Mouse (Mus musculus) myocyte (in vitro differentiated cells): ENCODE measurements at regions not wholly inside any gene's neighbourhood (a gene's known extent, or its start where the extent isn't known, plus 50 kb on each side); places are given as distances from the start of the nearest gene placed in this dataset.

ENCODE experiments used
- H3K27me3 ChIP-seq: one replicate; pipeline ENCODE4 v1.6.1; 2011; ENCODE audit not compliant: control insufficient read depth, insufficient read depth, insufficient read length
- H3K36me3 ChIP-seq: one replicate; pipeline ENCODE4 v1.6.1; 2011; ENCODE audit not compliant: control insufficient read depth, insufficient read depth
- H3K4me2 ChIP-seq: one replicate; pipeline ENCODE4 v1.6.1; 2011; ENCODE audit warnings: low read depth, control low read depth
- H3K4me3 ChIP-seq: one replicate; pipeline ENCODE4 v1.5.1; 2011; ENCODE audit warnings: mild to moderate bottlenecking, control low read depth, moderate library complexity
- H3K79me2 ChIP-seq: one replicate; pipeline ENCODE4 v1.6.1; 2011; ENCODE audit not compliant: control insufficient read depth, insufficient read depth
- H3ac ChIP-seq: one replicate; pipeline ENCODE4 v1.6.1; 2011; ENCODE audit not compliant: control insufficient read depth, insufficient read length
- CEBPB ChIP-seq: IDR thresholded peaks from 2 replicates; pipeline ENCODE4 v1.6.1; 2011; ENCODE audit warnings: mild to moderate bottlenecking, moderate library complexity; ENCODE audit not compliant: poor library complexity, insufficient read depth, severe bottlenecking
- E2F4 ChIP-seq: IDR thresholded peaks from one replicate; pipeline ENCODE4 v1.6.1; 2011; ENCODE audit warnings: mild to moderate bottlenecking, control low read depth, moderate library complexity; ENCODE audit not compliant: insufficient read depth
- MAX ChIP-seq: IDR thresholded peaks from one replicate; pipeline ENCODE4 v1.6.1; 2011; ENCODE audit warnings: low read depth, mild to moderate bottlenecking, control low read depth
- MYOD1 ChIP-seq, 3 experiments: IDR thresholded peaks; one replicate each; pipeline ENCODE4 v1.6.1; 2011; ENCODE audit warnings: control low read depth in 2 of 3, low read depth in 2 of 3, mild to moderate bottlenecking in 2 of 3, moderate library complexity in 1 of 3; ENCODE audit not compliant: insufficient read length in 2 of 3, control insufficient read depth in 1 of 3
- MYOG ChIP-seq, 3 experiments: IDR thresholded peaks; one replicate each; pipeline ENCODE4 v1.6.1; 2011; ENCODE audit warnings: control low read depth in 2 of 3, low read depth in 2 of 3, mild to moderate bottlenecking in 2 of 3; ENCODE audit not compliant: insufficient read length in 2 of 3, control insufficient read depth in 1 of 3, insufficient read depth in 1 of 3
- POLR2A ChIP-seq: IDR thresholded peaks from one replicate; pipeline ENCODE4 v1.6.1; 2011; ENCODE audit warnings: low read depth, mild to moderate bottlenecking, control low read depth, moderate library complexity; ENCODE audit not compliant: insufficient read length
- POLR2AphosphoS2 ChIP-seq: IDR thresholded peaks from one replicate; pipeline ENCODE4 v1.6.1; 2011; ENCODE audit warnings: low read depth, control low read depth; ENCODE audit not compliant: insufficient read length
- REST ChIP-seq: IDR thresholded peaks from one replicate; pipeline ENCODE4 v1.6.1; 2011; ENCODE audit warnings: mild to moderate bottlenecking, control low read depth, moderate library complexity; ENCODE audit not compliant: insufficient read depth, insufficient read length
- SRF ChIP-seq: IDR thresholded peaks from one replicate; pipeline ENCODE4 v1.6.1; 2011; ENCODE audit warnings: low read depth; ENCODE audit not compliant: control insufficient read depth, insufficient read length
- TCF12 ChIP-seq: IDR thresholded peaks from one replicate; pipeline ENCODE4 v1.6.1; 2011; ENCODE audit warnings: mild to moderate bottlenecking, control low read depth; ENCODE audit not compliant: poor library complexity, insufficient read depth, severe bottlenecking
- TCF3 ChIP-seq: IDR thresholded peaks from one replicate; pipeline ENCODE4 v1.6.1; 2011; ENCODE audit warnings: low read depth, control low read depth; ENCODE audit not compliant: insufficient read length
- USF1 ChIP-seq: IDR thresholded peaks from one replicate; pipeline ENCODE4 v1.6.1; 2011; ENCODE audit warnings: low read depth, mild to moderate bottlenecking, control low read depth, moderate library complexity

- H3K4me2 ChIP-seq = no peak overlapping the region
- H3ac ChIP-seq = no peak overlapping the region
- no peak for TF ChIP-seq USF1
- TF ChIP-seq TCF3 = no peak
- TF ChIP-seq CEBPB = no peak
- no peak for TF ChIP-seq REST
- no peak for TF ChIP-seq MYOD1 (IDR thresholded peaks at IDR 0.05; ENCODE audit: control insufficient read depth in 1 of 3, insufficient read length in 2 of 3, low read depth in 2 of 3)
- no peak for TF ChIP-seq POLR2A
- no peak for TF ChIP-seq E2F4
- TF ChIP-seq TCF12 = no peak
- no peak for TF ChIP-seq SRF
- TF ChIP-seq POLR2AphosphoS2 = no peak
- H3K4me3 ChIP-seq = no peak overlapping the region
- no peaks in the 10 kb centered on the region for H3K36me3 ChIP-seq
- H3K27me3 ChIP-seq = peaks cover 50% of the 10 kb centered on the region
- no peaks in the 10 kb centered on the region for H3K79me2 ChIP-seq
These were observed 282.4 kb upstream of the Nfe2l3 start for GRCm38 (mm10) chr6:51150066-51150465.

DNA sequence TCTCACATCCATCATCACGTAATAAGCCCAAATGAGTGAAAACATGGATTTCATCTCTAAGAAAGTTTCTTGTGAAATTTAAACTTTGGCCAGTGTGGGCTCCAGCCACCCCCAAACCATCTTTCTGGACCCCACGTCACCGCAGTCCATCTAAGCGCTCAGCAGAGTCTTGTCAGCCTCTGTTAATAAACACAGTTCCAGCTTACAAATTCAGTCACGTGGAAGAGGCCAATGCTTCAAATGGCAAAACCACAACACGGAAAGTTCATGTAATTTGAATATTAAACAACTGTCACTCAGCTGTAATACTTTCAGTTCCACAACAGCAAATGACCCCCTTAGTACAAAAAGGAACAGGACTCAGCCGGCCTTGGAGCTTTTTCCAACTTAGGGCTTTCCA, 282.0 kb upstream of the Nfe2l3 start:
- Histone ChIP-seq H3ac (no peak overlapping the region), H3K27me3 (peaks cover 45% of the 10 kb centered on the region), H3K4me2 (no peak overlapping the region), H3K36me3 (no peaks in the 10 kb centered on the region), H3K4me3 (no peak overlapping the region), H3K79me2 (no peaks in the 10 kb centered on the region)
- TF ChIP-seq POLR2AphosphoS2 (no peak), REST (no peak), USF1 (no peak), SRF (no peak), TCF3 (no peak), CEBPB (no peak), TCF12 (no peak), MYOD1 (IDR thresholded peaks at IDR 0.05; ENCODE audit: control insufficient read depth in 1 of 3, insufficient read length in 2 of 3, low read depth in 2 of 3) (no peak), MYOG (IDR thresholded peaks at IDR 0.05; ENCODE audit: control insufficient read depth in 1 of 3, insufficient read depth in 1 of 3, insufficient read length in 2 of 3, low read depth in 2 of 3) (no peak), E2F4 (no peak), POLR2A (no peak)

- H3ac ChIP-seq = no peak overlapping the region
- no peak overlapping the region for H3K4me2 ChIP-seq
- peaks cover 43% of the 10 kb centered on the region for H3K27me3 ChIP-seq
- H3K4me3 ChIP-seq = no peak overlapping the region
- H3K36me3 ChIP-seq = no peaks in the 10 kb centered on the region
- H3K79me2 ChIP-seq = no peaks in the 10 kb centered on the region
- TF ChIP-seq MAX (no peak), MYOG (IDR thresholded peaks at IDR 0.05; ENCODE audit: control insufficient read depth in 1 of 3, insufficient read depth in 1 of 3, insufficient read length in 2 of 3, low read depth in 2 of 3) (no peak), CEBPB (no peak), TCF3 (no peak), SRF (no peak), POLR2A (no peak), MYOD1 (IDR thresholded peaks at IDR 0.05; ENCODE audit: control insufficient read depth in 1 of 3, insufficient read length in 2 of 3, low read depth in 2 of 3) (no peak), TCF12 (no peak), POLR2AphosphoS2 (no peak), REST (no peak), USF1 (no peak), E2F4 (no peak)
These were observed 281.6 kb upstream of the Nfe2l3 start for GRCm38 (mm10) chr6:51150916-51151315.

GRCm38 (mm10) chr6:51156836-51157370, 275.6 kb upstream of the Nfe2l3 start:
- Histone ChIP-seq H3K79me2 (no peaks in the 10 kb centered on the region), H3K36me3 (no peaks in the 10 kb centered on the region), H3K4me3 (no peak overlapping the region), H3K4me2 (no peak overlapping the region), H3K27me3 (peaks cover 24% of the 10 kb centered on the region), H3ac (no peak overlapping the region)
- TF ChIP-seq USF1 (no peak), MAX (no peak), TCF3 (no peak), POLR2A (no peak), MYOG (IDR thresholded peaks at IDR 0.05; ENCODE audit: control insufficient read depth in 1 of 3, insufficient read depth in 1 of 3, insufficient read length in 2 of 3, low read depth in 2 of 3) (no peak), MYOD1 (IDR thresholded peaks at IDR 0.05; ENCODE audit: control insufficient read depth in 1 of 3, insufficient read length in 2 of 3, low read depth in 2 of 3) (no peak), POLR2AphosphoS2 (no peak), TCF12 (no peak)

GRCm38 (mm10) chr6:51161149-51161548, 271.3 kb upstream of the Nfe2l3 start:
- no peak overlapping the region for H3K4me3 ChIP-seq
- no peaks in the 10 kb centered on the region for H3K36me3 ChIP-seq
- no peak overlapping the region for H3K4me2 ChIP-seq
- no peak for TF ChIP-seq TCF12
- TF ChIP-seq MAX = no peak
- TF ChIP-seq POLR2AphosphoS2 = no peak
- no peak for TF ChIP-seq CEBPB
- no peak for TF ChIP-seq POLR2A
- TF ChIP-seq SRF = no peak
- no peak for TF ChIP-seq E2F4
- no peak for TF ChIP-seq MYOG (IDR thresholded peaks at IDR 0.05; ENCODE audit: control insufficient read depth in 1 of 3, insufficient read depth in 1 of 3, insufficient read length in 2 of 3, low read depth in 2 of 3)
- no peak for TF ChIP-seq USF1
- TF ChIP-seq TCF3 = no peak
- no peak for TF ChIP-seq MYOD1 (IDR thresholded peaks at IDR 0.05; ENCODE audit: control insufficient read depth in 1 of 3, insufficient read length in 2 of 3, low read depth in 2 of 3)
- no peak for TF ChIP-seq REST
- peaks cover 4% of the 10 kb centered on the region for H3K27me3 ChIP-seq
- no peaks in the 10 kb centered on the region for H3K79me2 ChIP-seq
- no peak overlapping the region for H3ac ChIP-seq
